Mouse (Mus musculus): ENCODE results near the gene Coil. TPM values are rescaled to one million over a fixed set of nuclear protein-coding genes. Genes with fewer than 3 reads are reported as not detected.

Coil gene
- 24.2 and 24.5 TPM in 2 replicates for polyA plus RNA-seq (2014; fragmentation: Nextera tagmentation; extraction: Ambion mirVana)

GRCm38 (mm10) chr11:88970202-88970732 is at the start of gene Coil:
Gene Coil (plus strand): TSS chr11:88970252.
- H3K4me1 ChIP-seq (ENCODE audit: control insufficient read depth, insufficient read depth, low read length): peaks cover 5% of the 10 kb centered on the region
- H3K27me3 ChIP-seq (ENCODE audit: control insufficient read depth, insufficient read depth, low read length): no peaks in the 10 kb centered on the region
- no peaks in the 10 kb centered on the region for H3K9me3 ChIP-seq (ENCODE audit: control insufficient read depth, low read length)
- H3K27ac ChIP-seq (ENCODE audit: low read depth, low read length): no peak within 1 kb of the TSS
- ATAC-seq (ENCODE audit: low FRiP score): no peak
- 36% methylated on average over 2 of the region's 2 CpGs for WGBS
- no peak within 1 kb of the TSS for H3K9ac ChIP-seq (ENCODE audit: low read length)
- H3K4me2 ChIP-seq: no peak within 1 kb of the TSS
- H3K4me3 ChIP-seq (ENCODE audit: low read depth, low read length): no peak within 1 kb of the TSS
- no peak for DNase-seq (ENCODE audit: low spot score, missing footprints)
- no peaks in the 10 kb centered on the region for H3K36me3 ChIP-seq (ENCODE audit: control insufficient read depth, insufficient read depth, low read length)

- WGBS: 85% methylated on average over 5 of the region's 5 CpGs
- peak; percentile 51 for DNase-seq (ENCODE audit: low spot score, missing footprints)
- H3K27ac ChIP-seq (ENCODE audit: low read depth, low read length): no peak overlapping the region
- no peaks in the 10 kb centered on the region for H3K4me1 ChIP-seq (ENCODE audit: control insufficient read depth, insufficient read depth, low read length)
- no peak overlapping the region for H3K4me3 ChIP-seq (ENCODE audit: low read depth, low read length)
- H3K9ac ChIP-seq (ENCODE audit: low read length): no peak overlapping the region
- no peak for ATAC-seq (ENCODE audit: low FRiP score)
- H3K36me3 ChIP-seq (ENCODE audit: control insufficient read depth, insufficient read depth, low read length): peaks cover 12% of the 10 kb centered on the region; the same call in 1 of the 2 replicates
- no peak overlapping the region for H3K4me2 ChIP-seq
- no peaks in the 10 kb centered on the region for H3K9me3 ChIP-seq (ENCODE audit: control insufficient read depth, low read length)
- H3K27me3 ChIP-seq (ENCODE audit: control insufficient read depth, insufficient read depth, low read length): no peaks in the 10 kb centered on the region
Observed at GRCm38 (mm10) chr11:88926566-88926965, 43.5 kb upstream of the Coil start.

- Histone ChIP-seq H3K27ac (ENCODE audit: low read depth, low read length) (no peak overlapping the region), H3K27me3 (ENCODE audit: control insufficient read depth, insufficient read depth, low read length) (no peaks in the 10 kb centered on the region), H3K9ac (ENCODE audit: low read length) (no peak overlapping the region), H3K9me3 (ENCODE audit: control insufficient read depth, low read length) (no peaks in the 10 kb centered on the region), H3K36me3 (ENCODE audit: control insufficient read depth, insufficient read depth, low read length) (peaks cover 6% of the 10 kb centered on the region; the same call in 1 of the 2 replicates), H3K4me2 (no peak overlapping the region), H3K4me1 (ENCODE audit: control insufficient read depth, insufficient read depth, low read length) (no peaks in the 10 kb centered on the region), H3K4me3 (ENCODE audit: low read depth, low read length) (no peak overlapping the region)
- ATAC-seq (ENCODE audit: low FRiP score) (no peak), DNase-seq (ENCODE audit: low spot score, missing footprints) (peak; percentile 77)
- WGBS: 70% methylated on average over 14 of the region's 14 CpGs
Observed at GRCm38 (mm10) chr11:88931692-88932530, 38.1 kb upstream of the Coil start.

DNA sequence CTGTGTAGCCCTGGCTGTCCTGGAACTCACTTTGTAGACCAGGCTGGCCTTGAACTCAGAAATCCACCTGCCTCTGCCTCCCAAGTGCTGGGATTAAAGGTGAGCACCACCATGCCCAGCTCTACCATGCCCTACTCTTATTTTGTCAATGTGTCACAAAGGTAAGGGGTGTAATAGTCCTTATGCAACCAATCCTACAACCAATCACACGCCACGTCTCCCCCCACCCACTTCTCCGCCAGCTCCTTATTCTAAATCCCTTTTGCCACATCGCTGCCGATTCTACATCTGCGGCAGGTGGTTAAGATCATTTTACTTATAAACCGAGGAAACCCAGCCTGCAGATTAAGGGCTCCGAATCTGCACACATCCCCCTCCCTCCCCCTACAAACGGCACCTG is 37.0 kb upstream of the Coil start:
- Histone ChIP-seq H3K27me3 (ENCODE audit: control insufficient read depth, insufficient read depth, low read length) (no peaks in the 10 kb centered on the region), H3K4me1 (ENCODE audit: control insufficient read depth, insufficient read depth, low read length) (no peaks in the 10 kb centered on the region), H3K27ac (ENCODE audit: low read depth, low read length) (no peak overlapping the region), H3K4me3 (ENCODE audit: low read depth, low read length) (no peak overlapping the region), H3K4me2 (no peak overlapping the region), H3K9me3 (ENCODE audit: control insufficient read depth, low read length) (no peaks in the 10 kb centered on the region), H3K36me3 (ENCODE audit: control insufficient read depth, insufficient read depth, low read length) (0 out of 2 replicates have a peak, but pooled peaks cover 4% of the 10 kb centered on the region), H3K9ac (ENCODE audit: low read length) (no peak overlapping the region)
- ATAC-seq (ENCODE audit: low FRiP score): no peak
- WGBS: 96% methylated on average over 9 of the region's 9 CpGs
- peak; percentile 56 for DNase-seq (ENCODE audit: low spot score, missing footprints)

- Histone ChIP-seq H3K36me3 (ENCODE audit: control insufficient read depth, insufficient read depth, low read length) (0 out of 2 replicates have a peak, but pooled peaks cover 6% of the 10 kb centered on the region), H3K27me3 (ENCODE audit: control insufficient read depth, insufficient read depth, low read length) (no peaks in the 10 kb centered on the region), H3K9me3 (ENCODE audit: control insufficient read depth, low read length) (no peaks in the 10 kb centered on the region; the same call in 1 of the 2 replicates), H3K9ac (ENCODE audit: low read length) (no peak overlapping the region), H3K4me3 (ENCODE audit: low read depth, low read length) (no peak overlapping the region), H3K27ac (ENCODE audit: low read depth, low read length) (no peak overlapping the region), H3K4me2 (no peak overlapping the region), H3K4me1 (ENCODE audit: control insufficient read depth, insufficient read depth, low read length) (no peaks in the 10 kb centered on the region)
- ATAC-seq (ENCODE audit: low FRiP score) (no peak), DNase-seq (ENCODE audit: low spot score, missing footprints) (peak; percentile 56)
- WGBS: 91% methylated on average over 19 of the region's 19 CpGs
Observed at GRCm38 (mm10) chr11:88934089-88935000, 35.7 kb upstream of the Coil start.

DNA sequence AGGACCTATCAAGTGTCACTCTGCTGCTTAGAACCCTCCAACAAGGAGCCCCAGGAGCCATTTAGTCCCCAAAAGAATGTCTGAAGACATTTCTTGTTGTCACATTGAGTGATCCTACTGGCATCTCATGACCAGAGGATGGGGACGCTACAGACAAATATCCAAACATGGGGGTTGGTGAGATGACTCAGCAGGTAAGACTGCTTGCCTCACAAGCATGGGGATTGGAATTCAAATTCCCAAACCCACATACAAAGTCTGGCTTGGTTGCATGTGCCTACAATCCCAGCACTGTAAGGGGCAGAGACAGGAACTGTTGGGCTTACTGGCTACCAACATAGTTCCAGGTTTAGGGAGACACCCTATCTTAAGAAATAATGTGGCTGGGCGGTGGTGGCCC is 32.2 kb upstream of the Coil start:
- Histone ChIP-seq H3K9me3 (ENCODE audit: control insufficient read depth, low read length) (no peaks in the 10 kb centered on the region; the same call in 1 of the 2 replicates), H3K4me1 (ENCODE audit: control insufficient read depth, insufficient read depth, low read length) (no peaks in the 10 kb centered on the region), H3K4me3 (ENCODE audit: low read depth, low read length) (no peak overlapping the region), H3K4me2 (no peak overlapping the region), H3K36me3 (ENCODE audit: control insufficient read depth, insufficient read depth, low read length) (0 out of 2 replicates have a peak, but pooled peaks cover 6% of the 10 kb centered on the region), H3K9ac (ENCODE audit: low read length) (no peak overlapping the region), H3K27ac (ENCODE audit: low read depth, low read length) (no peak overlapping the region), H3K27me3 (ENCODE audit: control insufficient read depth, insufficient read depth, low read length) (no peaks in the 10 kb centered on the region)
- no peak for ATAC-seq (ENCODE audit: low FRiP score)
- no peak for DNase-seq (ENCODE audit: low spot score, missing footprints)
- 92% methylated on average over 2 of the region's 2 CpGs for WGBS

DNA sequence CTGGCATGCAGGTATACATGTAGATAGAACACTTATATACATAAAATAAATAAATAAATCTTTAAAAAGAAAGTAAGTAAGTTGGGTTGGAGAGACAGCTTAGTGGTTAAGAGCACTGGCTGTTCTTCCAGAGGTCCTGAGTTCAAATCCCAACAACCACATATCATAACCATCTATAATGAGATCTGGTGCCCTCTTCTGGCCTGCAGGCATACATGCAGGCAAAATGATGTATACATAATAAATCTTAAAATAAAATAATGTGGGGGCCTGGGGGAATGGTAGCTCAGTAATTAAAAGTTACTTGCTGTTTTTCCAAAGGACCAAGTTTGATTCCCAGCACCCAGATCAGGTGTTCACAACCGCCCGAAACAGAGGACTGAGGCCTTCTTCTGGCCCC is 31.3 kb upstream of the Coil start:
- Histone ChIP-seq H3K4me2 (no peak overlapping the region), H3K27ac (ENCODE audit: low read depth, low read length) (no peak overlapping the region), H3K9me3 (ENCODE audit: control insufficient read depth, low read length) (no peaks in the 10 kb centered on the region; the same call in 1 of the 2 replicates), H3K4me1 (ENCODE audit: control insufficient read depth, insufficient read depth, low read length) (no peaks in the 10 kb centered on the region), H3K9ac (ENCODE audit: low read length) (no peak overlapping the region), H3K27me3 (ENCODE audit: control insufficient read depth, insufficient read depth, low read length) (no peaks in the 10 kb centered on the region), H3K4me3 (ENCODE audit: low read depth, low read length) (no peak overlapping the region), H3K36me3 (ENCODE audit: control insufficient read depth, insufficient read depth, low read length) (0 out of 2 replicates have a peak, but pooled peaks cover 6% of the 10 kb centered on the region)
- DNase-seq (ENCODE audit: low spot score, missing footprints): no peak
- 100% methylated on average over 2 of the region's 2 CpGs for WGBS
- ATAC-seq (ENCODE audit: low FRiP score): no peak

GRCm38 (mm10) chr11:88939634-88940033 is 30.4 kb upstream of the Coil start:
- WGBS: 90% methylated on average over 4 of the region's 4 CpGs
- H3K36me3 ChIP-seq (ENCODE audit: control insufficient read depth, insufficient read depth, low read length): peaks cover 7% of the 10 kb centered on the region; the same call in 1 of the 2 replicates
- H3K27me3 ChIP-seq (ENCODE audit: control insufficient read depth, insufficient read depth, low read length): no peaks in the 10 kb centered on the region
- DNase-seq (ENCODE audit: low spot score, missing footprints) (no peak), ATAC-seq (ENCODE audit: low FRiP score) (no peak)
- H3K9me3 ChIP-seq (ENCODE audit: control insufficient read depth, low read length): no peaks in the 10 kb centered on the region; the same call in 1 of the 2 replicates
- H3K4me3 ChIP-seq (ENCODE audit: low read depth, low read length): no peak overlapping the region
- no peak overlapping the region for H3K9ac ChIP-seq (ENCODE audit: low read length)
- no peak overlapping the region for H3K27ac ChIP-seq (ENCODE audit: low read depth, low read length)
- no peaks in the 10 kb centered on the region for H3K4me1 ChIP-seq (ENCODE audit: control insufficient read depth, insufficient read depth, low read length)
- H3K4me2 ChIP-seq: no peak overlapping the region

Data from midbrain, embryonic 11.5 days (tissue).